Mouse (Mus musculus): ENCODE data around the gene Tmco4. TPM values are rescaled to one million over a fixed set of nuclear protein-coding genes. Genes with fewer than 3 reads are reported as not detected.

Gene Tmco4
- polyA plus RNA-seq, 1 experiment = 3.4 TPM

GRCm38 (mm10) chr4:138965871-138966270, 6.8 kb upstream of the Tmco4 start:
- H3K4me1 ChIP-seq (ENCODE audit: control insufficient read depth, insufficient read depth, low read length) = no peaks in the 10 kb centered on the region
- H3K27ac ChIP-seq (ENCODE audit: control insufficient read depth, insufficient read depth, low read depth, low read length) = no peak overlapping the region
- H3K36me3 ChIP-seq (ENCODE audit: control insufficient read depth, insufficient read depth, low read length) = no peaks in the 10 kb centered on the region
- H3K27me3 ChIP-seq (ENCODE audit: control insufficient read depth, insufficient read depth, low read length) = no peaks in the 10 kb centered on the region
- no peak overlapping the region for H3K4me3 ChIP-seq (ENCODE audit: control insufficient read depth, low read depth, low read length)
- no peak for TF ChIP-seq POLR2A (IDR thresholded peaks at IDR 0.05; ENCODE audit: control insufficient read depth, low read depth, low read length)
- TF ChIP-seq CTCF (IDR thresholded peaks at IDR 0.05; ENCODE audit: control insufficient read depth, insufficient read depth, insufficient replicate concordance, low read depth, low read length) = no peak

GRCm38 (mm10) chr4:138966866-138967265, 5.8 kb upstream of the Tmco4 start, which contains the start of gene Rnf186:
Gene Rnf186, plus strand, starts transcription at chr4:138967112.
- Histone ChIP-seq H3K27ac (ENCODE audit: control insufficient read depth, insufficient read depth, low read depth, low read length) (no peak within 1 kb of the TSS), H3K4me3 (ENCODE audit: control insufficient read depth, low read depth, low read length) (no peak within 1 kb of the TSS), H3K36me3 (ENCODE audit: control insufficient read depth, insufficient read depth, low read length) (no peaks in the 10 kb centered on the region), H3K4me1 (ENCODE audit: control insufficient read depth, insufficient read depth, low read length) (peaks cover 1% of the 10 kb centered on the region), H3K27me3 (ENCODE audit: control insufficient read depth, insufficient read depth, low read length) (no peaks in the 10 kb centered on the region)
- TF ChIP-seq CTCF (IDR thresholded peaks at IDR 0.05; ENCODE audit: control insufficient read depth, insufficient read depth, insufficient replicate concordance, low read depth, low read length) (no peak), POLR2A (IDR thresholded peaks at IDR 0.05; ENCODE audit: control insufficient read depth, low read depth, low read length) (no peak)

- Histone ChIP-seq H3K4me1 (ENCODE audit: control insufficient read depth, insufficient read depth, low read length) (peaks cover 7% of the 10 kb centered on the region), H3K4me3 (ENCODE audit: control insufficient read depth, low read depth, low read length) (no peak overlapping the region)
- TF ChIP-seq POLR2A (IDR thresholded peaks at IDR 0.05; ENCODE audit: control insufficient read depth, low read depth, low read length) = no peak
- no peak for TF ChIP-seq CTCF (IDR thresholded peaks at IDR 0.05; ENCODE audit: control insufficient read depth, insufficient read depth, insufficient replicate concordance, low read depth, low read length)
Measured at GRCm38 (mm10) chr4:138967485-138967884, 5.2 kb upstream of the Tmco4 start.

GRCm38 (mm10) chr4:138968772-138969556, 3.7 kb upstream of the Tmco4 start:
- Histone ChIP-seq H3K27ac (ENCODE audit: control insufficient read depth, insufficient read depth, low read depth, low read length) (no peak overlapping the region), H3K4me3 (ENCODE audit: control insufficient read depth, low read depth, low read length) (no peak overlapping the region), H3K4me1 (ENCODE audit: control insufficient read depth, insufficient read depth, low read length) (peaks cover 17% of the 10 kb centered on the region), H3K36me3 (ENCODE audit: control insufficient read depth, insufficient read depth, low read length) (no peaks in the 10 kb centered on the region), H3K27me3 (ENCODE audit: control insufficient read depth, insufficient read depth, low read length) (no peaks in the 10 kb centered on the region)
- TF ChIP-seq CTCF (IDR thresholded peaks at IDR 0.05; ENCODE audit: control insufficient read depth, insufficient read depth, insufficient replicate concordance, low read depth, low read length) = no peak
- TF ChIP-seq POLR2A (IDR thresholded peaks at IDR 0.05; ENCODE audit: control insufficient read depth, low read depth, low read length) = no peak

More at GRCm38 (mm10) chr4:138967485-138967884, 5.2 kb upstream of the Tmco4 start:
- H3K27ac ChIP-seq (ENCODE audit: control insufficient read depth, insufficient read depth, low read depth, low read length) = no peak overlapping the region
- no peaks in the 10 kb centered on the region for H3K27me3 ChIP-seq (ENCODE audit: control insufficient read depth, insufficient read depth, low read length)
- H3K36me3 ChIP-seq (ENCODE audit: control insufficient read depth, insufficient read depth, low read length) = no peaks in the 10 kb centered on the region

- Histone ChIP-seq H3K36me3 (ENCODE audit: control insufficient read depth, insufficient read depth, low read length) (no peaks in the 10 kb centered on the region), H3K27ac (ENCODE audit: control insufficient read depth, insufficient read depth, low read depth, low read length) (peak overlapping the region; percentile 47; the same call in 1 of the 2 replicates), H3K27me3 (ENCODE audit: control insufficient read depth, insufficient read depth, low read length) (no peaks in the 10 kb centered on the region), H3K4me3 (ENCODE audit: control insufficient read depth, low read depth, low read length) (no peak overlapping the region), H3K4me1 (ENCODE audit: control insufficient read depth, insufficient read depth, low read length) (peaks cover 17% of the 10 kb centered on the region)
- no peak for TF ChIP-seq POLR2A (IDR thresholded peaks at IDR 0.05; ENCODE audit: control insufficient read depth, low read depth, low read length)
- no peak for TF ChIP-seq CTCF (IDR thresholded peaks at IDR 0.05; ENCODE audit: control insufficient read depth, insufficient read depth, insufficient replicate concordance, low read depth, low read length)
Measured at GRCm38 (mm10) chr4:138969736-138970135, 3.0 kb upstream of the Tmco4 start.

- no peaks in the 10 kb centered on the region for H3K27me3 ChIP-seq (ENCODE audit: control insufficient read depth, insufficient read depth, low read length)
- H3K27ac ChIP-seq (ENCODE audit: control insufficient read depth, insufficient read depth, low read depth, low read length) = no peak overlapping the region
- peaks cover 17% of the 10 kb centered on the region for H3K4me1 ChIP-seq (ENCODE audit: control insufficient read depth, insufficient read depth, low read length)
- TF ChIP-seq POLR2A (IDR thresholded peaks at IDR 0.05; ENCODE audit: control insufficient read depth, low read depth, low read length) (no peak), CTCF (IDR thresholded peaks at IDR 0.05; ENCODE audit: control insufficient read depth, insufficient read depth, insufficient replicate concordance, low read depth, low read length) (no peak)
- no peak overlapping the region for H3K4me3 ChIP-seq (ENCODE audit: control insufficient read depth, low read depth, low read length)
- no peaks in the 10 kb centered on the region for H3K36me3 ChIP-seq (ENCODE audit: control insufficient read depth, insufficient read depth, low read length)
Measured at GRCm38 (mm10) chr4:138971371-138971770, 1.3 kb upstream of the Tmco4 start.

- peak overlapping the region; percentile 88 for H3K4me3 ChIP-seq (ENCODE audit: control insufficient read depth, low read depth, low read length)
- peak overlapping the region; percentile 86 for H3K27ac ChIP-seq (ENCODE audit: control insufficient read depth, insufficient read depth, low read depth, low read length)
- peak; percentile 77 for TF ChIP-seq POLR2A (IDR thresholded peaks at IDR 0.05; ENCODE audit: control insufficient read depth, low read depth, low read length)
- no peak for TF ChIP-seq CTCF (IDR thresholded peaks at IDR 0.05; ENCODE audit: control insufficient read depth, insufficient read depth, insufficient replicate concordance, low read depth, low read length)
- no peaks in the 10 kb centered on the region for H3K36me3 ChIP-seq (ENCODE audit: control insufficient read depth, insufficient read depth, low read length)
- H3K27me3 ChIP-seq (ENCODE audit: control insufficient read depth, insufficient read depth, low read length) = no peaks in the 10 kb centered on the region
- peaks cover 17% of the 10 kb centered on the region for H3K4me1 ChIP-seq (ENCODE audit: control insufficient read depth, insufficient read depth, low read length)
Measured at GRCm38 (mm10) chr4:138972139-138972826, 405 bp upstream of the Tmco4 start.

Measured in testis, adult 2 months (tissue).